Mouse (Mus musculus) mouse embryonic stem cell (cell line): ENCODE data around the gene P2ry10.
"Not testable (repeated sequence)": the region's sequence is repeated elsewhere in the genome, so short reads cannot be mapped to it uniquely, and the experiment has no call there.

ENCODE experiments used
- in situ Hi-C, 2 experiments: fragments of 300-500 bp; cut with MboI; formaldehyde crosslinking; loops; 1 replicate in 1 of 2; 3 replicates in 1 of 2; pipeline ENCODE4 v1.14.3; 2019 to 2020; ENCODE audit warnings: low sequenced_read_pairs in 2 of 2, low pct_unique_long_range_greater_than_20kb in 1 of 2, mixed read lengths in 1 of 2; ENCODE audit not compliant: unreplicated experiment in 1 of 2

P2ry10 gene

GRCm38 (mm10) chrX:107088177-107088576, at the start of gene P2ry10:
P2ry10 (plus strand) TSS chrX:107088492.
- in situ Hi-C loops = no loop called here

- in situ Hi-C loops = no loop called here
These were observed 49.1 kb upstream of the P2ry10 start for GRCm38 (mm10) chrX:107039146-107039545.

GRCm38 (mm10) chrX:107039635-107040034, 48.7 kb upstream of the P2ry10 start:
- in situ Hi-C loops = no loop called here

- in situ Hi-C loops = no loop called here
These were observed 45.9 kb upstream of the P2ry10 start for GRCm38 (mm10) chrX:107042367-107042766.

- in situ Hi-C loops = not testable (repeated sequence)
These were observed 4.9 kb upstream of the P2ry10 start for GRCm38 (mm10) chrX:107083407-107083806.

- in situ Hi-C loops = no loop called here
These were observed 4.0 kb upstream of the P2ry10 start for GRCm38 (mm10) chrX:107084320-107084719.

- in situ Hi-C loops = no loop called here
These were observed 839 bp downstream of the P2ry10 start for GRCm38 (mm10) chrX:107089131-107089530.

- in situ Hi-C loops = no loop called here
These were observed 1.6 kb downstream of the P2ry10 start for GRCm38 (mm10) chrX:107089930-107090329.

GRCm38 (mm10) chrX:107095633-107096032, 7.3 kb downstream of the P2ry10 start:
- in situ Hi-C loops = no loop called here

- in situ Hi-C loops = no loop called here
These were observed 28.0 kb downstream of the P2ry10 start for GRCm38 (mm10) chrX:107116333-107116732.

- in situ Hi-C loops = no loop called here
These were observed 28.7 kb downstream of the P2ry10 start for GRCm38 (mm10) chrX:107116987-107117386.

GRCm38 (mm10) chrX:107143184-107143583, 54.9 kb downstream of the P2ry10 start:
- in situ Hi-C loops = no loop called here

- in situ Hi-C loops = no loop called here
These were observed 55.6 kb downstream of the P2ry10 start for GRCm38 (mm10) chrX:107143930-107144329.

GRCm38 (mm10) chrX:107148681-107149080, 60.4 kb downstream of the P2ry10 start, which contains the start of gene P2ry10b:
P2ry10b (plus strand) TSS chrX:107148927.
- in situ Hi-C loops = no loop called here

GRCm38 (mm10) chrX:107149391-107149993, 61.2 kb downstream of the P2ry10 start:
- in situ Hi-C loops = no loop called here

GRCm38 (mm10) chrX:107150027-107150426, 61.7 kb downstream of the P2ry10 start:
- in situ Hi-C loops = loop anchor here (25.0 kb wide), 2 partner anchors 338 to 363 kb away; no protein-coding TSS in a partner anchor

- in situ Hi-C loops = loop anchor here (25.0 kb wide), 2 partner anchors 339 to 364 kb away; no protein-coding TSS in a partner anchor
These were observed 62.6 kb downstream of the P2ry10 start for GRCm38 (mm10) chrX:107150752-107151515.
